Mouse (Mus musculus) forebrain, embryonic 11.5 days (tissue): ENCODE data around the gene Rbfox2. TPM values are rescaled to one million over a fixed set of nuclear protein-coding genes. Genes with fewer than 3 reads are reported as not detected.

Experiments
- ATAC-seq: fragments of 200-750 bp; cut with Nextera tagmentation; replicated peaks from 2 replicates; pipeline ENCODE4 v1.8.0; 2017; ENCODE audit warnings: moderate TSS enrichment; ENCODE audit not compliant: low FRiP score
- DNase-seq: peaks from one replicate; pipeline ENCODE4 v3.0.0-alpha.2; 2017; ENCODE audit warnings: low spot score
- H3K27ac ChIP-seq: fragments of 300-500 bp; sonication (generic); 2 replicates; pipeline ENCODE4 v1.5.1; 2014; ENCODE audit warnings: low read depth, low read length
- H3K27me3 ChIP-seq: fragments of 300-500 bp; sonication (generic); 2 replicates; pipeline ENCODE4 v1.6.1; 2014; ENCODE audit warnings: mild to moderate bottlenecking, low read length, mixed read lengths; ENCODE audit not compliant: control insufficient read depth, insufficient read depth
- H3K36me3 ChIP-seq: fragments of 300-500 bp; sonication (generic); 2 replicates; pipeline ENCODE4 v1.6.1; 2014; ENCODE audit warnings: mild to moderate bottlenecking, low read length, moderate library complexity, mixed read lengths; ENCODE audit not compliant: control insufficient read depth, insufficient read depth
- H3K4me1 ChIP-seq: fragments of 300-500 bp; sonication (generic); replicated peaks from 2 replicates; pipeline ENCODE4 v1.6.1; 2014; ENCODE audit warnings: low read length, mixed read lengths; ENCODE audit not compliant: control insufficient read depth, insufficient read depth
- H3K4me2 ChIP-seq: fragments of 300-500 bp; sonication (generic); 2 replicates; pipeline ENCODE4 v1.6.1; 2014; ENCODE audit warnings: low read depth, mild to moderate bottlenecking, low read length, moderate library complexity, mixed read lengths; ENCODE audit not compliant: severe bottlenecking
- H3K4me3 ChIP-seq: fragments of 300-500 bp; sonication (generic); 2 replicates; pipeline ENCODE4 v1.5.1; 2014; ENCODE audit warnings: low read depth, low read length
- H3K9ac ChIP-seq: fragments of 300-500 bp; sonication (generic); 2 replicates; pipeline ENCODE4 v1.6.1; 2014; ENCODE audit warnings: low read length
- H3K9me3 ChIP-seq: fragments of 300-500 bp; sonication (generic); 2 replicates; pipeline ENCODE4 v1.6.1; 2016; ENCODE audit warnings: low read length, mixed read lengths; ENCODE audit not compliant: control insufficient read depth
- WGBS: fragments of 180-500 bp; shearing (Covaris S2); extraction: QIAGEN DNeasy Blood & Tissue Kit; methylation state at CpG from one replicate; pipeline ENCODE4 v1.1.7; 2014; 5-methylcytosine and 5-hydroxymethylcytosine counted together
- polyA plus RNA-seq: library from polyadenylated mRNA; unstranded; fragments of >200 nt; fragmentation: Nextera tagmentation; extraction: Ambion mirVana; gene quantifications from 2 replicates; pipeline ENCODE4 v1.2.1, GENCODE M21; 2014

Gene Rbfox2
- polyA plus RNA-seq, 1 experiment from 2014 or later = 68.2 TPM

DNA sequence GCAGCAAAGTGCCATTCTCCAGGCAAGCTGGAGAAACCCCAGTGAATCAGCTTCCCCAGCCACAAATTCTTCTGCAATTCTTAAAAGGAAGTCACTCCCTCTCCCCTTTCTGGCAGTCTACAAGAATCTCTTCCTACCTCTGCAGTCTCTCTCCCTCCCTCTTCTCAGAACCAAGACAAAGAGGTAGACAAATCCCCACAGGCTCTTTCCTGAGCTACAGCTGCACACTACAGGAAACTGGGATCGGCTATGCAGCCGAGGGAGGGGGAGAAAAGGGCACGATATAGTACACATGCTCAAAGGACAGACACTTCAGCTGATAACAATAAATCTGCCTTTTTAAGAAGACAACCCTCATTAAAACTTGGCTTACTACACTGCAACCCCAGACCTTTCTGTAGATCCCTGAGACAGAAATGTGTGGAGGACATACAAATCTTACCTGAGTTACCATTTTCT is 153.7 kb downstream of the Rbfox2 start:
- DNase-seq (peak; percentile 61), ATAC-seq (peak; percentile 71)
- 2% methylated on average over 3 of the region's 3 CpGs for WGBS
- H3K4me2 ChIP-seq = peak overlapping the region; percentile 77
- no peaks in the 10 kb centered on the region for H3K9me3 ChIP-seq
- H3K9ac ChIP-seq = peak overlapping the region; percentile 73
- H3K4me3 ChIP-seq = peak overlapping the region; percentile 47
- peaks cover 16% of the 10 kb centered on the region; the same call in 1 of the 2 replicates for H3K4me1 ChIP-seq
- H3K36me3 ChIP-seq = no peaks in the 10 kb centered on the region
- H3K27me3 ChIP-seq = no peaks in the 10 kb centered on the region
- peak overlapping the region; percentile 90 for H3K27ac ChIP-seq

DNA sequence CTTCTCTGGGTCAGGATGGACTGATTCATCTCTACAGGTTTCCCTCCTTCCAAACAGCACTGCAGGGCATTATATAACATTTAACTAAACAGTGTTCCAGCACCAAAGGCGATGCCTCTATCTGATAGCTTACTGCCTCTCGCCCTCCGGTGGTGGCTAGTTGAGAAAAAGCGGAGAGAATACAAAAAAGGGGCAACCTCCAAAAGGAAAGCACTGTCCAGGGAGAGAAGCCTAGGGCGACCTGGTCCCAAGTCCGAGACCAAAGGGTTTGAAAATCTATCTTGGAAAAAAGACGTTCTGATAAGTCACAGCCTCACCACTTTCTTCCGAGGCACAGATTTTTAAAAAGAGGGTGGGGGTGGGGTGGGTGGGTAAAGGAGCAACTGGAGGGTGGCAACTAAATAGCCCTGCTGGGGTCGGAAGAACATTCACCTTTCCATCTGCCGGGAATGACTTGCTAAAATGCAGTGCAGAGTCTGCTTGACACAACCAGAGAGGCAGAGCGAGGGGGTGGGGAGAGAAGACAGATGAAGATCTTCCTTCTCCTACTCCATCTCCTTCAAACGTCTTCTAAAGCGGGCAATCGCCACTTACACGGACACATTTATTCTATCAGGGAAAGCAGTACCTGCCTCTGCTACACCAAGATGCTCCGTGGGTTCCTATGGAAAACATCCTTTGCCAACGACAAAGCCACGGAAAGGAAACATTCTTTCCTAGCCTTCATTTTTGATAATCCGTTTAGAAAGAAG is 154.3 kb downstream of the Rbfox2 start:
- H3K27me3 ChIP-seq = no peaks in the 10 kb centered on the region
- H3K4me2 ChIP-seq = peak overlapping the region; percentile 77
- peaks cover 16% of the 10 kb centered on the region; the same call in 1 of the 2 replicates for H3K4me1 ChIP-seq
- H3K4me3 ChIP-seq = peak overlapping the region; percentile 47
- peak overlapping the region; percentile 73 for H3K9ac ChIP-seq
- DNase-seq (peak; percentile 56), ATAC-seq (no peak)
- under 1% methylated on average over 19 of the region's 19 CpGs for WGBS
- no peaks in the 10 kb centered on the region for H3K9me3 ChIP-seq
- H3K36me3 ChIP-seq = no peaks in the 10 kb centered on the region
- H3K27ac ChIP-seq = peak overlapping the region; percentile 90

DNA sequence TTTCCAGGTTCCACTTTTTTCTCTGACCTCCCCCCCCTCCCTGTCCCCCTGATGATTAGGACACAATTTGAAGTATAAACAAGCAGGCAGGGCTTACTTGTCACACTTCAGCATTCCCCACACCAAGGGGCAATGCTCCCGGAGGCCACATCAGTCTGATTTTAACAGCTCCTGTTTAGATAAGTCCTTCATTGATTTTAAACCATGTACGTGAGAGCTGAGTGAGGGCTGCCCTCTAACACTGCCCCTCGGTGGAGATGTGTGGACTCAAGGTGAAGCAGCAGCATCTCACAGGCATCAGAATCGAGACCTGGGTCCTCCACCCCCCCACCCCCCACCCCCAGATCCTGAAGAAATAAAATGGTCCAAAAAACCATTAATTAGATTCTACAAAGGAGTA is 155.0 kb downstream of the Rbfox2 start:
- no peak for DNase-seq
- Histone ChIP-seq H3K9ac (peak overlapping the region; percentile 73; the same call in 1 of the 2 replicates), H3K4me2 (peak overlapping the region; percentile 77), H3K36me3 (no peaks in the 10 kb centered on the region), H3K4me1 (peaks cover 16% of the 10 kb centered on the region; the same call in 1 of the 2 replicates), H3K27me3 (no peaks in the 10 kb centered on the region), H3K4me3 (peak overlapping the region; percentile 47), H3K9me3 (no peaks in the 10 kb centered on the region), H3K27ac (no peak overlapping the region)
- 19% methylated on average over 4 of the region's 4 CpGs for WGBS
- ATAC-seq = no peak

DNA sequence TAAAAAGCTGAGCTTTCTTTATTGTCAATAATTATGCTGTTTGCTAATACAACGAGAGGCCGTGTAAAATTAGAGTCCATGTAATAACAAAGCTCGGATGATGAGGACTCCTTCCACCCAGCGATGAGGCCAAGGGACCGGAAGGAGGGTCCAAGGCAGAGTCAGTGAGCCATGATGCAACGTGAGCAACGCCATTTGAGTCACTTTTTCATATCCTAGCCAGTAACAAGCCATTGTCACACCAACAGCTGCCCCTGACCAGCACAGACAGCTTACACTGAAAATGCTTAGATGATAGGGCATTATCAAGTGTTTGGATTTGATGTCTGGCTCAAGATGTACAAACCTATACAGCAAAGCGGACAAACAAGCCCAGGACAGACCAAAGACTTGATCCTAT is 155.6 kb downstream of the Rbfox2 start:
- WGBS = 54% methylated on average over 8 of the region's 8 CpGs
- no peak for ATAC-seq
- Histone ChIP-seq H3K9ac (peak overlapping the region; percentile 13; the same call in 1 of the 2 replicates), H3K27ac (no peak overlapping the region), H3K9me3 (no peaks in the 10 kb centered on the region), H3K36me3 (no peaks in the 10 kb centered on the region), H3K4me2 (peak overlapping the region; percentile 77), H3K27me3 (no peaks in the 10 kb centered on the region), H3K4me3 (peak overlapping the region; percentile 47), H3K4me1 (peaks cover 16% of the 10 kb centered on the region; the same call in 1 of the 2 replicates)
- DNase-seq = no peak

DNA sequence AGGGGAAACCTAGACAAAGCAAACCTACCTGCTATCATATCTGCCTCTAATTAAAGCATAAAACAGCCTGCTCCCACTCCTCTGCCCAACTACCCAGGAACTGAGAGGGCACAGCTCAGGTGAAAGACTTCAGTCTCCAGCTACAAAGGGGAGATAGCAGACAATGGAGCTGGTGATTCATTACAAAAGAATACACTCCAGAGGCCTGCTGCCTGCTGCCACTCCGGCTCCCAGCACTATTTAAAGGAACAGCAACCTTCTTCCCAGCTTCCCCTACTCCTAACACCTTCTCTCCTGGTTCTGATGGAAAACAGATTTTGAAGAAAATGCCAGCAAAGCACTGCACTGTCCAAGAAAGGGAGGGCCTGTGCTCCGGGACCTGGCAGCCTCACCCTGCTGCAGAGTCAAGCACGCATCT is 156.4 kb downstream of the Rbfox2 start:
- peak; percentile 51 for DNase-seq
- Histone ChIP-seq H3K4me3 (peak overlapping the region; percentile 47), H3K36me3 (no peaks in the 10 kb centered on the region), H3K9me3 (no peaks in the 10 kb centered on the region), H3K4me2 (peak overlapping the region; percentile 77), H3K27me3 (no peaks in the 10 kb centered on the region), H3K9ac (peak overlapping the region; percentile 45), H3K4me1 (peaks cover 16% of the 10 kb centered on the region; the same call in 1 of the 2 replicates), H3K27ac (peak overlapping the region; percentile 26; the same call in 1 of the 2 replicates)
- no peak for ATAC-seq
- 22% methylated on average over 3 of the region's 3 CpGs for WGBS

DNA sequence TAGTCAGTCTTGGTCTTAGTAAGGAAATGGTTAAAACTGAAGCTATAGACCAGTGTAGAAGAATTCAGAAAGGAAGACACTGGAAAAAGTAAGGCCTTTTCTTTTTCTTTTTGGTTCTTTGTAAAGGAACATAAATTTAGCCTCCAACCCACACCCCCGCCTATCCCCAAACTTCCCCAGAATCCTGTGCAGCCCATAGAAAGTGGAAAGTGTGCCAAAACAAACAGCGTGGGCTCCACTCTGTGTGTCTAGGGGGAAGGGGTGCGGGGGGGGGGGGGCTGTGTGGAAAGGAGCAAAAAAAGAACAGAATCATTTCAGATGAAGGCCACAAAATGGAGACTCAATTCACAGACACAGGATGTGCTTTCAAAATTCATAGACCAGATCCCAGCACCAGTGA is 156.8 kb downstream of the Rbfox2 start:
- H3K36me3 ChIP-seq = no peaks in the 10 kb centered on the region
- peak overlapping the region; percentile 45 for H3K9ac ChIP-seq
- 46% methylated on average over 3 of the region's 3 CpGs for WGBS
- no peaks in the 10 kb centered on the region for H3K9me3 ChIP-seq
- peak overlapping the region; percentile 77 for H3K4me2 ChIP-seq
- DNase-seq (no peak), ATAC-seq (no peak)
- H3K4me1 ChIP-seq = peaks cover 16% of the 10 kb centered on the region; the same call in 1 of the 2 replicates
- H3K4me3 ChIP-seq = peak overlapping the region; percentile 47
- peak overlapping the region; percentile 26; the same call in 1 of the 2 replicates for H3K27ac ChIP-seq
- H3K27me3 ChIP-seq = no peaks in the 10 kb centered on the region

DNA sequence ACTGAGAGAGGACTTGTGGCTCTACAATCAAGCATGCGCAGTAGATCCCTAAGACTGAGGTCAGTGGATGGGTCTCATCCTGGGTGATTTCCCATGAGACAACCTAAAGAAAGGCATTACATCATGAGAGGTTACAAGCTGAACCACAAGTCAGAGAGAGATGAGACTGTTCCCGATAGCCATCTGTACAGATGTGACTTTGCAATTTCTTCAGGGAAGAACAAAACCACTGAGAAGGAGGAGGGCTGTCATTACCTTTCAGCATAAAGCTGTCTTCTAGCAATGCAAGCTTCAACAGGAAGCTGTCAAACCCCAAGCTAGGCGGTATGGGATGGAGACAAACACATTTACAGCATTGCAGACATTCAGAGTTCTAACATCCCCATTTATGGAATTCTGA is 157.3 kb downstream of the Rbfox2 start:
- no peak for ATAC-seq
- Histone ChIP-seq H3K27ac (no peak overlapping the region), H3K4me3 (no peak overlapping the region)

DNA sequence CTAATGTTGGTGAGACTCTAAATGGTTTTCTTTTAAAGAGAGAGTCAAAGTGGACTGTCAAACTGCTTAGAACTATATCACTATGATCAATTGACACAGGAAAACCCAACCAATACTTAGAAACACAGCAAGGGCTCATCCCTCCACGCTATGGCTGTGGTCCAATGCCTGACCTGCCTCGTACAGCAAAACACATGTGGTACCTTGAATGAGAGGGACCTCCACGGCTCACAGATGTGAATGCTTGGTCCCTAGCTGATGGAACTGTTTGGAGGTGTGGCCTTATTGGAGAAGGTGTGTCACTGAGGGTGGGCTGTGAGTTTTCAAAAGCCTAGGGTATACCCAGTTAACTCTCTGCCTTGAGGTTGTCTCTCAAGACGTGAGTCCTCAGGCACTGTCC is 159.9 kb downstream of the Rbfox2 start:
- H3K4me2 ChIP-seq = no peak overlapping the region
- WGBS = 87% methylated on average over 4 of the region's 4 CpGs
- H3K4me1 ChIP-seq = peaks cover 10% of the 10 kb centered on the region; the same call in 1 of the 2 replicates
- ATAC-seq (no peak), DNase-seq (no peak)
- H3K36me3 ChIP-seq = no peaks in the 10 kb centered on the region
- H3K27ac ChIP-seq = no peak overlapping the region
- H3K9ac ChIP-seq = no peak overlapping the region
- no peak overlapping the region for H3K4me3 ChIP-seq
- H3K9me3 ChIP-seq = no peaks in the 10 kb centered on the region
- no peaks in the 10 kb centered on the region for H3K27me3 ChIP-seq

More for the DNA sequence above, 157.3 kb downstream of the Rbfox2 start:
- DNase-seq = no peak
- Histone ChIP-seq H3K9ac (no peak overlapping the region), H3K4me2 (no peak overlapping the region), H3K4me1 (peaks cover 16% of the 10 kb centered on the region; the same call in 1 of the 2 replicates), H3K27me3 (no peaks in the 10 kb centered on the region), H3K36me3 (no peaks in the 10 kb centered on the region), H3K9me3 (no peaks in the 10 kb centered on the region)
- WGBS = 83% methylated on average over 3 of the region's 3 CpGs
